In the genomic region with DNA sequence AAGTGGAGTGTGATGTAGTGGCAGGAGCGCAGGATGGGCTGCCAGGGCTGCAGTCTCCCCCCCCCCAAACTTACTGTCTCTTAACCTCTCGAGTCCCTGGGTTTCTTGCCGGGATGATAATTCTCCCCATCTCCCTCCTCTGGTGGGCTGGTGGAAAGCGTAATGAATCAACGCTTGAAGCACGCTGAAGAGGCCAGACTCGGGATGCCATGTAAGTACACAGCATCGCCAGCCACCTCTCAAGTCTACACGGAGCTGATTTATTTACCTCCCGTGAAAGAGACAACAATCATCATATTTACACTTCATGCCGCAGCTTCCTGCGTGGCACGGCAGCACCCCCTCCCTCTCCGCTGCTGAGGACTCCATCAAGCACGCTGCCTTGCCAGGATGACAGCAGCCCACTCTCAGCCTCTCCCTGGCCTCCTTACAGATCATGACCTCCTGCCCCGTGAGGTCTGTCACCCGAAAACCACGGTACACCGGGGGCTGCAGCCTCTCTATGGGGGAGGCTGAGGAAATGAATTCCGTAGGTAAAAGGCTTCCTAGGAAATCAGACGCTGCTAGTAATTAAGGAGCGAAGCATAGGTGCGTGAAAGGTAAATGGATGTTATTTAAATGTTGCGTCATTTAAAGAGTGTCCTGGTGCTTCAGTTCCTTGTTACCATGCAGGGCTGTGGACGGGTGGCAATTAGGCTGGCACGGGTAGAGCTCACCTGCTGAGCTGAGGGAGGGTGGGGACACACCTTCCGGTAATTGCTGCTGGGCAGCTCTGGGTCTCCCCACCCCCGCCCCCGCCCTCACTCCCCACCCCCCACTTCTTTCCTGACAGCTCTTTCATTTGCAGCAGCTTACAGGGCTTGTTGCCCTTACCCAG, we compare ENCODE assay signal across 8 mouse cellular contexts.
DNase-seq lines count a peak whose midpoint lies in the region; ATAC-seq and TF ChIP-seq lines count a peak whose summit lies in the region.
"Had no signal": no experiment of that assay in that cellular context is flagged by ENCODE, and none has a peak within 500 bp of the region (broad histone marks: within the 10 kb centered on the region; RNA-seq: fewer than 3 reads in every experiment).

No protein-coding gene starts in this region.

- H3K4me2 ChIP-seq in lung, embryonic 16.5 days (ENCODE audit: low read depth, low read length): peak overlapping the region; percentile 29
- H3K4me2 ChIP-seq in forebrain, postnatal 0 days (ENCODE audit: low read depth): peak overlapping the region; percentile 48
- H3K4me2 ChIP-seq in limb, embryonic 15.5 days: peak overlapping the region; percentile 12; the same call in 1 of the 2 replicates
- H3K4me2 ChIP-seq in stomach, embryonic 16.5 days (ENCODE audit: low read depth, low read length): peak overlapping the region; percentile 28; the same call in 1 of the 2 replicates

- H3K4me3 ChIP-seq in lung, embryonic 16.5 days (ENCODE audit: low read length): peak overlapping the region; percentile 16
- H3K4me3 ChIP-seq in forebrain, postnatal 0 days (ENCODE audit: low read depth, low read length): peak overlapping the region; percentile 30
- H3K4me3 ChIP-seq in limb, embryonic 15.5 days: peak overlapping the region; percentile 7; the same call in 1 of the 2 replicates
- H3K4me3 ChIP-seq in stomach, embryonic 16.5 days (replicated peaks; ENCODE audit: low read length): no peak overlapping the region
- no peak overlapping the region; the same call in 1 of the 2 replicates for H3K4me3 ChIP-seq in gastrocnemius, adult 2 months

- H3K9me3 ChIP-seq in lung, embryonic 16.5 days (ENCODE audit: control insufficient read depth, low read length): no peaks in the 10 kb centered on the region
- no peaks in the 10 kb centered on the region for H3K9me3 ChIP-seq in forebrain, postnatal 0 days (ENCODE audit: low read length)
- no peaks in the 10 kb centered on the region for H3K9me3 ChIP-seq in limb, embryonic 15.5 days
- H3K9me3 ChIP-seq in stomach, embryonic 16.5 days (replicated peaks; ENCODE audit: control insufficient read depth, low read length): no peaks in the 10 kb centered on the region

- H3K9ac ChIP-seq in lung, embryonic 16.5 days (ENCODE audit: low read length): no peak overlapping the region
- peak overlapping the region; percentile 47 for H3K9ac ChIP-seq in forebrain, postnatal 0 days
- no peak overlapping the region for H3K9ac ChIP-seq in limb, embryonic 15.5 days
- H3K9ac ChIP-seq in stomach, embryonic 16.5 days (ENCODE audit: low read length): no peak overlapping the region

- no peak for DNase-seq in lung, postnatal 36 days
- DNase-seq in forebrain, postnatal 0 days: no peak
- DNase-seq in gastrocnemius, adult 2 months: no peak

- no peak for ATAC-seq in lung, embryonic 16.5 days (ENCODE audit: low read depth)
- ATAC-seq in forebrain, postnatal 0 days: peak; percentile 47
- ATAC-seq in limb, embryonic 15.5 days (ENCODE audit: insufficient number of reproducible peaks, low FRiP score, low TSS enrichment, low read depth): no peak
- no peak for ATAC-seq in stomach, embryonic 16.5 days (ENCODE audit: insufficient read depth, low FRiP score)
- ATAC-seq in frontal cortex, adult (ENCODE audit: low TSS enrichment): no peak

- WGBS in lung, embryonic 16.5 days: 9% methylated on average over 29 of the region's 29 CpGs
- 7% methylated on average over 29 of the region's 29 CpGs for WGBS in forebrain, postnatal 0 days
- 10% methylated on average over 29 of the region's 29 CpGs for WGBS in limb, embryonic 15.5 days
- 14% methylated on average over 29 of the region's 29 CpGs for WGBS in stomach, embryonic 16.5 days

- intact Hi-C loops in gastrocnemius, adult 2 months (cut with DNase I): no loop called here

- H3K27ac ChIP-seq in lung, embryonic 16.5 days (ENCODE audit: low read length): no peak overlapping the region
- no peak overlapping the region for H3K27ac ChIP-seq in forebrain, postnatal 0 days (ENCODE audit: low read depth, low read length)
- H3K27ac ChIP-seq in limb, embryonic 15.5 days: no peak overlapping the region
- no peak overlapping the region for H3K27ac ChIP-seq in stomach, embryonic 16.5 days (ENCODE audit: low read length)
- no peak overlapping the region for H3K27ac ChIP-seq in gastrocnemius, adult 2 months
- H3K27ac ChIP-seq: macrophage had no signal

- no peak for TF ChIP-seq CTCF in forebrain, postnatal 0 days (IDR thresholded peaks at IDR 0.05; ENCODE audit: low read depth)
- TF ChIP-seq CTCF in gastrocnemius, adult 2 months (IDR thresholded peaks at IDR 0.05): no peak

- peaks cover 15% of the 10 kb centered on the region for H3K4me1 ChIP-seq in lung, embryonic 16.5 days (replicated peaks; ENCODE audit: control insufficient read depth, insufficient read depth, low read length)
- peaks cover 18% of the 10 kb centered on the region for H3K4me1 ChIP-seq in forebrain, postnatal 0 days (ENCODE audit: insufficient read depth)
- peaks cover 33% of the 10 kb centered on the region for H3K4me1 ChIP-seq in limb, embryonic 15.5 days
- H3K4me1 ChIP-seq in stomach, embryonic 16.5 days (ENCODE audit: control insufficient read depth, insufficient read depth, low read length): peaks cover 14% of the 10 kb centered on the region

- no peaks in the 10 kb centered on the region for H3K36me3 ChIP-seq in lung, embryonic 16.5 days (ENCODE audit: control insufficient read depth, insufficient read depth, low read length)
- no peaks in the 10 kb centered on the region for H3K36me3 ChIP-seq in forebrain, postnatal 0 days (ENCODE audit: insufficient read depth)
- no peaks in the 10 kb centered on the region for H3K36me3 ChIP-seq in limb, embryonic 15.5 days
- no peaks in the 10 kb centered on the region for H3K36me3 ChIP-seq in stomach, embryonic 16.5 days (ENCODE audit: control insufficient read depth, insufficient read depth, low read length)

- peaks cover 31% of the 10 kb centered on the region for H3K27me3 ChIP-seq in lung, embryonic 16.5 days (ENCODE audit: control insufficient read depth, insufficient read depth, low read depth, low read length)
- H3K27me3 ChIP-seq in forebrain, postnatal 0 days (ENCODE audit: insufficient read depth, low read length): peaks cover 22% of the 10 kb centered on the region
- H3K27me3 ChIP-seq in limb, embryonic 15.5 days: peaks cover 37% of the 10 kb centered on the region
- H3K27me3 ChIP-seq in stomach, embryonic 16.5 days (ENCODE audit: control insufficient read depth, insufficient read depth, low read length): peaks cover 27% of the 10 kb centered on the region

Comparison
In these comparisons a context has a peak if more than half of its experiments do, and no peak if none do; other contexts are left out.
1. H3K4me3 ChIP-seq: peak in lung, embryonic 16.5 days (single experiment), forebrain, postnatal 0 days (single experiment) and limb, embryonic 15.5 days (single experiment); none in stomach, embryonic 16.5 days (single experiment) and gastrocnemius, adult 2 months (single experiment).
2. Peak in every context shown above with its lines, with median percentiles within 50 percentile points of each other: H3K4me2 ChIP-seq.